Mouse (Mus musculus): ENCODE measurements around the gene Ddx39b. TPM values are rescaled to one million over a fixed set of nuclear protein-coding genes. Genes with fewer than 3 reads are reported as not detected.

Gene Ddx39b
- total and polyA plus RNA-seq, 3 experiments: 208 to 411 (median 242) TPM

DNA sequence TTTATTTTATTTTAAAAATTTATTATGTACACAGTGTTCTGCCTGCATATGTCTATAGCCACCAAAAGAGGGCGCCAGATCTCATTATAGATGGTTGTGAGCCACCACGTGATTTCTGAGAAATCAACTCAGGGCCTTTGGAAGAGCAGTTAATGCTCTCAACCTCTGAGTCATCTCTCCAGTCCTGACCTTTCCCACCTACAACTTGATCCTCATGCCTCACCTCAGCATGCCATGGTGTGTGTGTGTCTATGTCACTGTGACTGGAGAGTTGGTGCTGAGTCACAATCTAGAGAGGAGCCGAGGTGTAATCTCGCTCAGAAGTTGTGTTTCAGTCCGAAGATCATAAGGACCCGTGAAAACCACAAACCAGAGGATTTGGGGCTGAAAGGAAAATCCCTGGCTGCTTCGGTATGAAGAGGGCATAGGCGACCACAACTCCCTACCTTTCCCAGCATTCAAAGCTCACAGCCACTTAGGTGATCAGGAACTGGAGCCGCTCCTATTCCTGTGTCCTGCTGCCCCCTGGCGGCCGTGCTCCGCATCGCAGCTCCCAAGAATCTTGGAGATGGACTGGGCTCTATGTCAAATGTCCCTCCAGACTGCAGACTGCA is 60.2 kb downstream of the Ddx39b start:
- in situ Hi-C loops (cut with MboI; ENCODE audit: low pct_ligation_motif_present, low pct_unique_long_range_greater_than_20kb, low sequenced_read_pairs): loop anchor here (5.0 kb wide), 2 partner anchors 49 to 1334 kb away; no protein-coding TSS in a partner anchor

DNA sequence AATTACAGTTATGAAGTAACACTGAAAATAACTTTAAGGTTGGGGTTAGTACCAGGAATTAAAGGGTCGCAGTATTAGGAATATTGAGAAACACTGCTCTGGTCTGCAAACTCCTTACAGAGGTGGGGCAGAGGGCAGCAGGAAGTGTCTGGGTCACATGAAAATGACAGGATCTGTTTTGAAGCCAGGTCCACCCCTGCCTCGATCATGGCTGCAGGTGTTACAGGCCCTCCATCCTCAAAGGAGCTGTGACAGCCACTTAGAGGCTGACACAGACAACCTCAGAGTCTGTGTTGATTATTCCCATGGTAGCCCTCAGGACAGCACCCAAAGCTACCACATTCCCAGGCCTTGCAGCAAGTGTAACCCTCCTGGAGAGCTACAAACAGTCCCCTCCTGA is 61.7 kb downstream of the Ddx39b start:
- no peak overlapping the region for H3K27ac ChIP-seq (ENCODE audit: insufficient read depth, low read depth)
- peaks cover 8% of the 10 kb centered on the region for H3K9me3 ChIP-seq (replicated peaks; ENCODE audit: low read length)
- DNase-seq (ENCODE audit: extremely low read depth): no peak
- no peak overlapping the region for H3K4me3 ChIP-seq (replicated peaks in 1 of 3; ENCODE audit: low read depth in 2 of 3, low read length in 2 of 3, poor library complexity in 1 of 3)
- no peak overlapping the region for H3K4me2 ChIP-seq (ENCODE audit: insufficient read depth, low read depth, poor library complexity, severe bottlenecking)
- no peak overlapping the region for H3K9ac ChIP-seq (ENCODE audit: insufficient read depth, low read depth)
- no peaks in the 10 kb centered on the region for H3K79me2 ChIP-seq (replicated peaks; ENCODE audit: control insufficient read depth, extremely low read depth, insufficient read depth, poor library complexity, severe bottlenecking)
- peaks cover 3 to 7% of the 10 kb centered on the region in 2 experiments; a peak in 2 of 4 replicates for H3K4me1 ChIP-seq (ENCODE audit: control insufficient read depth in 1 of 2, insufficient read depth in 2 of 2)
- peaks cover 2% of the 10 kb centered on the region in 2 experiments for H3K36me3 ChIP-seq (replicated peaks in 1 of 2; ENCODE audit: control insufficient read depth in 1 of 2, insufficient read depth in 1 of 2, low read length in 1 of 2)
- no peak for TF ChIP-seq CTCF (conservative IDR thresholded peaks at IDR 0.05 in 1 of 2, IDR thresholded peaks at IDR 0.05 in 1 of 2; ENCODE audit: low read depth in 2 of 2, low read length in 2 of 2)
- no peak for TF ChIP-seq MAZ (IDR thresholded peaks at IDR 0.05; ENCODE audit: low read depth, low read length)
- no peak for TF ChIP-seq HCFC1 (IDR thresholded peaks at IDR 0.05; ENCODE audit: low read depth, low read length)
- TF ChIP-seq NRF1 (IDR thresholded peaks at IDR 0.05; ENCODE audit: low read depth, low read length): no peak
- no peak for TF ChIP-seq ZKSCAN1 (IDR thresholded peaks at IDR 0.05; ENCODE audit: borderline replicate concordance, low read depth, low read length)
- in situ Hi-C loops (cut with MboI; ENCODE audit: low pct_ligation_motif_present, low pct_unique_long_range_greater_than_20kb, low sequenced_read_pairs) (loop anchor here (5.0 kb wide), 2 partner anchors 51 to 1336 kb away; no protein-coding TSS in a partner anchor), dilution Hi-C loops (cut with MboI; ENCODE audit: extremely low pct_ligation_motif_present, extremely low pct_unique_long_range_greater_than_20kb, low sequenced_read_pairs) (no loop called here)
- peaks cover 59% of the 10 kb centered on the region for H3K27me3 ChIP-seq (replicated peaks)

More for the DNA sequence above, 60.2 kb downstream of the Ddx39b start:
- no peaks in the 10 kb centered on the region for H3K79me2 ChIP-seq (replicated peaks; ENCODE audit: control insufficient read depth, extremely low read depth, insufficient read depth, poor library complexity, severe bottlenecking)
- H3K4me3 ChIP-seq (replicated peaks in 1 of 3; ENCODE audit: low read depth in 2 of 3, low read length in 2 of 3, poor library complexity in 1 of 3): peak overlapping the region; percentile 31 to 38 (median 38)
- dilution Hi-C loops (cut with MboI; ENCODE audit: extremely low pct_ligation_motif_present, extremely low pct_unique_long_range_greater_than_20kb, low sequenced_read_pairs): no loop called here
- H3K9me3 ChIP-seq (replicated peaks; ENCODE audit: low read length): peaks cover 8% of the 10 kb centered on the region
- H3K27me3 ChIP-seq (replicated peaks): peaks cover 47% of the 10 kb centered on the region
- H3K9ac ChIP-seq (ENCODE audit: insufficient read depth, low read depth): peak overlapping the region; percentile 35; the same call in 1 of the 2 replicates
- peak; percentile 94 for DNase-seq (ENCODE audit: extremely low read depth)
- peak overlapping the region; percentile 79 for H3K4me2 ChIP-seq (ENCODE audit: insufficient read depth, low read depth, poor library complexity, severe bottlenecking)
- H3K4me1 ChIP-seq (ENCODE audit: control insufficient read depth in 1 of 2, insufficient read depth in 2 of 2): peaks cover 3 to 4% of the 10 kb centered on the region in 2 experiments; a peak in 2 of 4 replicates
- H3K27ac ChIP-seq (ENCODE audit: insufficient read depth, low read depth): peak overlapping the region; percentile 23; the same call in 1 of the 2 replicates
- peak; percentile 94 for TF ChIP-seq SMC3 (IDR thresholded peaks at IDR 0.05; ENCODE audit: low read depth, low read length)
- peak; percentile 90 for TF ChIP-seq USF2 (conservative IDR thresholded peaks at IDR 0.05; ENCODE audit: low read depth, low read length)
- peak; percentile 30; the same call in 1 of the 2 replicates for TF ChIP-seq EP300 (IDR thresholded peaks at IDR 0.05; ENCODE audit: low read length)
- no peak for TF ChIP-seq ZNF384 (IDR thresholded peaks at IDR 0.05; ENCODE audit: low read depth, low read length)
- TF ChIP-seq JUN (IDR thresholded peaks at IDR 0.05; ENCODE audit: insufficient read depth, low read depth, low read length): no peak
- peak; percentile 48; the same call in 1 of the 2 replicates for TF ChIP-seq MAFK (IDR thresholded peaks at IDR 0.05; ENCODE audit: insufficient replicate concordance, low read length)
- TF ChIP-seq POLR2A (IDR thresholded peaks at IDR 0.05; ENCODE audit: low read depth, low read length): 0 out of 2 replicates have a peak, but pooled peaks have one; percentile 45
- peak; percentile 83 for TF ChIP-seq ELF1 (IDR thresholded peaks at IDR 0.05; ENCODE audit: low read depth, low read length)
- peak; percentile 70 for TF ChIP-seq NELFE (IDR thresholded peaks at IDR 0.05; ENCODE audit: low read depth, low read length)
- TF ChIP-seq USF1 (IDR thresholded peaks at IDR 0.05; ENCODE audit: low read depth, low read length): peak; percentile 90
- TF ChIP-seq MAX (IDR thresholded peaks at IDR 0.05; ENCODE audit: low read length): peak; percentile 97
- peak; percentile 74 for TF ChIP-seq SIN3A (IDR thresholded peaks at IDR 0.05; ENCODE audit: low read length)
- peak; percentile 96 to 98 for TF ChIP-seq CTCF (conservative IDR thresholded peaks at IDR 0.05 in 1 of 2, IDR thresholded peaks at IDR 0.05 in 1 of 2; ENCODE audit: low read depth in 2 of 2, low read length in 2 of 2)
- TF ChIP-seq TCF12 (IDR thresholded peaks at IDR 0.05; ENCODE audit: low read depth, low read length): no peak
- peak; percentile 85 for TF ChIP-seq RCOR1 (conservative IDR thresholded peaks at IDR 0.05; ENCODE audit: low read depth, low read length)
- TF ChIP-seq KAT2A (IDR thresholded peaks at IDR 0.05; ENCODE audit: insufficient replicate concordance, low read length): no peak
- TF ChIP-seq MEF2A (IDR thresholded peaks at IDR 0.05; ENCODE audit: borderline replicate concordance, low read depth, low read length): peak; percentile 37; the same call in 1 of the 2 replicates
- TF ChIP-seq TBP (conservative IDR thresholded peaks at IDR 0.05; ENCODE audit: low read depth, low read length): no peak
- peak; percentile 57; the same call in 1 of the 2 replicates for TF ChIP-seq HCFC1 (IDR thresholded peaks at IDR 0.05; ENCODE audit: low read depth, low read length)
- no peak for TF ChIP-seq ETS1 (conservative IDR thresholded peaks at IDR 0.05; ENCODE audit: low read depth, low read length)
- TF ChIP-seq RAD21 (IDR thresholded peaks at IDR 0.05; ENCODE audit: low read depth, low read length): peak; percentile 94
- no peak for TF ChIP-seq UBTF (IDR thresholded peaks at IDR 0.05; ENCODE audit: low read depth, low read length)
- TF ChIP-seq PAX5 (IDR thresholded peaks at IDR 0.05; ENCODE audit: low read length): no peak
- no peak for TF ChIP-seq ZKSCAN1 (IDR thresholded peaks at IDR 0.05; ENCODE audit: borderline replicate concordance, low read depth, low read length)
- TF ChIP-seq BHLHE40 (IDR thresholded peaks at IDR 0.05; ENCODE audit: low read depth, low read length): peak; percentile 78
- 0 out of 2 replicates have a peak, but pooled peaks have one; percentile 28 for TF ChIP-seq CHD2 (IDR thresholded peaks at IDR 0.05; ENCODE audit: low read length)
- peak; percentile 76; the same call in 1 of the 2 replicates for TF ChIP-seq MAZ (IDR thresholded peaks at IDR 0.05; ENCODE audit: low read depth, low read length)
- peak; percentile 94 for TF ChIP-seq MYC (IDR thresholded peaks at IDR 0.05; ENCODE audit: low read depth, low read length)
- peak; percentile 81 for TF ChIP-seq ZC3H11A (IDR thresholded peaks at IDR 0.05; ENCODE audit: low read depth, low read length)
- 0 out of 2 replicates have a peak, but pooled peaks have one; percentile 26 for TF ChIP-seq ZMIZ1 (IDR thresholded peaks at IDR 0.05; ENCODE audit: low read depth, low read length)
- peak; percentile 12; the same call in 1 of the 2 replicates for TF ChIP-seq NRF1 (IDR thresholded peaks at IDR 0.05; ENCODE audit: low read depth, low read length)
- TF ChIP-seq JUND (conservative IDR thresholded peaks at IDR 0.05; ENCODE audit: low read depth, low read length): peak; percentile 47
- peak; percentile 87 for TF ChIP-seq MXI1 (IDR thresholded peaks at IDR 0.05; ENCODE audit: low read depth, low read length)
- TF ChIP-seq GABPA (IDR thresholded peaks at IDR 0.05; ENCODE audit: insufficient replicate concordance, low read depth, low read length): no peak
- no peak for TF ChIP-seq POLR2AphosphoS2 (IDR thresholded peaks at IDR 0.05; ENCODE audit: low read depth, low read length)
- TF ChIP-seq IRF4 (IDR thresholded peaks at IDR 0.05; ENCODE audit: low read depth, low read length): peak; percentile 51
- no peak for TF ChIP-seq CHD1 (IDR thresholded peaks at IDR 0.05; ENCODE audit: low read depth, low read length)
- no peak for TF ChIP-seq E2F4 (IDR thresholded peaks at IDR 0.05; ENCODE audit: insufficient replicate concordance, low read depth, low read length)
- H3K36me3 ChIP-seq (replicated peaks in 1 of 2; ENCODE audit: control insufficient read depth in 1 of 2, insufficient read depth in 1 of 2, low read length in 1 of 2): peaks cover 2% of the 10 kb centered on the region in 2 experiments

All from CH12.LX (cell line).